Mouse (Mus musculus) ovary, adult 18-20 months (tissue): ENCODE data around the gene Pgf.

Experiments
- DNase-seq: peaks from one replicate; pipeline ENCODE4 v3.0.0; 2022; ENCODE audit warnings: low spot score, mixed read lengths

Pgf gene

GRCm38 (mm10) chr12:85177740-85178239 is at the start of gene Pgf:
Gene Pgf (minus strand): TSS chr12:85177790.
- no peak for DNase-seq

GRCm38 (mm10) chr12:85227227-85227626 is 49.6 kb upstream of the Pgf start:
- no peak for DNase-seq

- DNase-seq: no peak
These were observed 42.3 kb upstream of the Pgf start for GRCm38 (mm10) chr12:85219905-85220290.

GRCm38 (mm10) chr12:85219236-85219904 is 41.8 kb upstream of the Pgf start, which contains the start of gene Eif2b2:
Gene Eif2b2 (plus strand): TSS chr12:85219481.
- DNase-seq: peak; percentile 97

GRCm38 (mm10) chr12:85217733-85218310 is 40.2 kb upstream of the Pgf start:
- DNase-seq: no peak

GRCm38 (mm10) chr12:85215031-85215430 is 37.4 kb upstream of the Pgf start:
- no peak for DNase-seq

GRCm38 (mm10) chr12:85208687-85209199 is 31.2 kb upstream of the Pgf start:
- DNase-seq: no peak

- no peak for DNase-seq
These were observed 27.8 kb upstream of the Pgf start for GRCm38 (mm10) chr12:85205425-85205824.

GRCm38 (mm10) chr12:85204105-85204504 is 26.5 kb upstream of the Pgf start:
- no peak for DNase-seq

GRCm38 (mm10) chr12:85203699-85204098 is 26.1 kb upstream of the Pgf start:
- DNase-seq: no peak

- no peak for DNase-seq
These were observed 24.6 kb upstream of the Pgf start for GRCm38 (mm10) chr12:85202191-85202590.

GRCm38 (mm10) chr12:85201830-85202147 is 24.2 kb upstream of the Pgf start:
- DNase-seq: no peak

- no peak for DNase-seq
These were observed 23.6 kb upstream of the Pgf start for GRCm38 (mm10) chr12:85200929-85201829.

- DNase-seq: no peak
These were observed 22.4 kb upstream of the Pgf start for GRCm38 (mm10) chr12:85199954-85200353.

GRCm38 (mm10) chr12:85197936-85198335 is 20.3 kb upstream of the Pgf start:
- DNase-seq: no peak

GRCm38 (mm10) chr12:85197371-85197770 is 19.8 kb upstream of the Pgf start:
- DNase-seq: no peak

- no peak for DNase-seq
These were observed 18.6 kb upstream of the Pgf start for GRCm38 (mm10) chr12:85196191-85196590.

- DNase-seq: no peak
These were observed 17.5 kb upstream of the Pgf start for GRCm38 (mm10) chr12:85195086-85195485.

GRCm38 (mm10) chr12:85194623-85195018 is 17.0 kb upstream of the Pgf start:
- peak; percentile 29 for DNase-seq

GRCm38 (mm10) chr12:85193923-85194622 is 16.5 kb upstream of the Pgf start:
- no peak for DNase-seq

GRCm38 (mm10) chr12:85193146-85193545 is 15.6 kb upstream of the Pgf start:
- DNase-seq: no peak
